Comparison of ENCODE assay signal across 19 mouse cellular contexts in the genomic region with DNA sequence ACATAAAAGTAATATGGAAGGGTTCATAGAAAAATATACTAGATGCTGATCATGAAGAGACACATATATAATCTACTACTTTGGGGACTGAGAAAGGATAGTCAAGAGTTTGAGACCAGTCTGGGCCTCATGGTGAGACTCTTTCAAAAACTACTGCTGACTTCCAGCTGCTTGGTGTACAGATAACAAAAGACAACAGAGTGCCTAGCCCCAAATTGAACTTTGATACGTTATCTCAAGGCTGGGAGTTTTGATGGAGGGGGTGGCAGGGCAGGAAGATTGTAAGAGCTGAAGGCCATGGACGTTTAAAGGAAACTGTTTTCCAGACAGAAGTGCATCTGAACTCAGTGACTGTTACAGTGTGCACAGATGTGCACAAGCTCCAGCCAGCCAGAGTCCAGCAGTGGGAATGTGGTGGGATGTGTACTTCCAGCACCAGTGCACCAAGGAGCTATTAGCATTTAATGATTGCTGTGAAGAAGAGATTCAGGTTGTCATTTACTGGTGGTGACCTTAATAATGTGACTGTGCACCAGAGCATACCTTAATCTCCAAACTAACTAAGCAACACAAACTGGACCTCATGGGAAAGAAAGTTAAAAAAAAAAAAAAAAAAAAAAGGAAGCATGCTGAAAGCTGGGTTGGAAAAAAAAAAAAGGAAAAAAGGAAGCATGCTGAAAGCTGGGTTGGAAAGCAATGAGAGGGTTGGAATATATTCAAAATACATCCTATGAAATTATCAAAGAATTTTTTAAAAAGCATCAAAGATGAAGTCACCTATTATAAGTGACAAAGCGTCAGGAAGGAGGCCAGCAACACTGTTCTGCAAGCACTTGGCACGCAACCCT. TPM values are rescaled to one million over a fixed set of nuclear protein-coding genes. Genes with fewer than 3 reads are reported as not detected.
DNase-seq lines count a peak whose midpoint lies in the region; ATAC-seq and TF ChIP-seq lines count a peak whose summit lies in the region.
"Had no signal": no experiment of that assay in that cellular context is flagged by ENCODE, and none has a peak within 500 bp of the region (broad histone marks: within the 10 kb centered on the region; RNA-seq: fewer than 3 reads in every experiment).

No protein-coding gene starts in this region.

- no peak for TF ChIP-seq CTCF in heart, adult 2 months (IDR thresholded peaks at IDR 0.05)

- TF ChIP-seq POLR2A in heart, adult 2 months (IDR thresholded peaks at IDR 0.05; ENCODE audit: insufficient read depth, low read depth, low read length) = no peak

- H3K9ac ChIP-seq in heart, embryonic 11.5 days (ENCODE audit: low read depth, low read length) = no peak overlapping the region
- no peak overlapping the region for H3K9ac ChIP-seq in heart, adult 2 months (ENCODE audit: low read depth, low read length)
- H3K9ac ChIP-seq in liver, embryonic 11.5 days (ENCODE audit: low read depth, low read length) = no peak overlapping the region
- H3K9ac ChIP-seq: forebrain, postnatal 0 days; limb, embryonic 12.5 days; lung, embryonic 15.5 days had no signal

- H3K79me2 ChIP-seq in heart, adult 2 months (replicated peaks; ENCODE audit: control insufficient read depth, insufficient read depth, low read length) = no peaks in the 10 kb centered on the region

- 0 out of 2 replicates have a peak overlapping the region, but pooled peaks have one; percentile 29 for H3K27ac ChIP-seq in heart, embryonic 11.5 days (ENCODE audit: low read depth, low read length)
- H3K27ac ChIP-seq in heart, adult 2 months = no peak overlapping the region
- no peak overlapping the region for H3K27ac ChIP-seq in liver, embryonic 11.5 days (ENCODE audit: low read depth, low read length)
- H3K27ac ChIP-seq: forebrain, embryonic 10.5 days; hindbrain, embryonic 10.5 days; hindbrain, postnatal 0 days; limb, embryonic 12.5 days; lung, embryonic 15.5 days had no signal

- intact Hi-C loops in heart, adult 2 months (cut with DNase I) = no loop called here

- no peaks in the 10 kb centered on the region for H3K36me3 ChIP-seq in heart, embryonic 11.5 days (ENCODE audit: control insufficient read depth, insufficient read depth, low read length)
- H3K36me3 ChIP-seq in heart, adult 2 months (ENCODE audit: control insufficient read depth, insufficient read depth, low read length) = no peaks in the 10 kb centered on the region
- H3K36me3 ChIP-seq in liver, embryonic 11.5 days (ENCODE audit: control insufficient read depth, insufficient read depth, low read length) = no peaks in the 10 kb centered on the region

- no peak for TF ChIP-seq EP300 in heart, adult 2 months (IDR thresholded peaks at IDR 0.05; ENCODE audit: insufficient read depth, low read depth, low read length)

- DNase-seq in heart, adult 2 months = no peak
- peak; percentile 21 for DNase-seq in lung, postnatal 36 days
- no peak for DNase-seq in lung, postnatal 4 days
- no peak for DNase-seq in liver, embryonic 11.5 days (ENCODE audit: low spot score)
- no peak for DNase-seq in cerebellum, postnatal 10 days
- no peak for DNase-seq in frontal cortex, postnatal 14 days (ENCODE audit: low spot score in 2 of 2)
- DNase-seq: adrenal gland, postnatal 14 days; forebrain, postnatal 0 days; kidney, adult 9 months; thymus, postnatal 25 days had no signal

- peak overlapping the region; percentile 14; the same call in 1 of the 2 replicates for H3K4me2 ChIP-seq in heart, embryonic 11.5 days
- H3K4me2 ChIP-seq in liver, embryonic 11.5 days = peak overlapping the region; percentile 37
- H3K4me2 ChIP-seq: limb, embryonic 12.5 days; lung, embryonic 15.5 days had no signal

- no peaks in the 10 kb centered on the region for H3K27me3 ChIP-seq in heart, embryonic 11.5 days (ENCODE audit: control insufficient read depth, insufficient read depth, low read length)
- no peaks in the 10 kb centered on the region for H3K27me3 ChIP-seq in heart, adult 2 months (ENCODE audit: control insufficient read depth, insufficient read depth, low read length)
- no peaks in the 10 kb centered on the region for H3K27me3 ChIP-seq in liver, embryonic 11.5 days (replicated peaks; ENCODE audit: control insufficient read depth, insufficient read depth, low read length)
- H3K27me3 ChIP-seq: limb, embryonic 12.5 days; lung, embryonic 15.5 days had no signal

- no peak overlapping the region for H3K4me3 ChIP-seq in heart, embryonic 11.5 days (ENCODE audit: low read depth, low read length)
- H3K4me3 ChIP-seq in heart, adult 2 months = no peak overlapping the region
- no peak overlapping the region for H3K4me3 ChIP-seq in liver, embryonic 11.5 days (ENCODE audit: low read depth, low read length)
- H3K4me3 ChIP-seq: forebrain, embryonic 10.5 days; hindbrain, embryonic 10.5 days; limb, embryonic 12.5 days; lung, embryonic 15.5 days had no signal

- H3K9me3 ChIP-seq in heart, embryonic 11.5 days (replicated peaks; ENCODE audit: control insufficient read depth, low read length) = no peaks in the 10 kb centered on the region
- no peaks in the 10 kb centered on the region for H3K9me3 ChIP-seq in liver, embryonic 11.5 days (ENCODE audit: control insufficient read depth, low read length)
- H3K9me3 ChIP-seq: forebrain, embryonic 10.5 days; hindbrain, embryonic 10.5 days; limb, embryonic 12.5 days; lung, embryonic 15.5 days had no signal

- ATAC-seq in heart, embryonic 11.5 days (replicated peaks; ENCODE audit: insufficient number of reproducible peaks, low FRiP score, low TSS enrichment) = no peak; the same call in 1 of the 2 replicates
- peak; percentile 71 for ATAC-seq in liver, embryonic 11.5 days (replicated peaks; ENCODE audit: low FRiP score)
- peak; percentile 54 for ATAC-seq in megakaryocyte-erythroid progenitor cell, adult 5-6 weeks (replicated peaks; ENCODE audit: low FRiP score, low TSS enrichment, poor library complexity, severe bottlenecking)
- ATAC-seq: activated CD4-positive, CD25-positive, alpha-beta regulatory T cell, adult 4 months; CD4-positive, CD25-positive, alpha-beta regulatory T cell, adult 4 months; forebrain, postnatal 0 days; hindbrain, postnatal 0 days had no signal

- H3K4me1 ChIP-seq in heart, embryonic 11.5 days (ENCODE audit: control insufficient read depth, insufficient read depth, low read length) = peaks cover 7% of the 10 kb centered on the region
- no peaks in the 10 kb centered on the region; the same call in 1 of the 2 replicates for H3K4me1 ChIP-seq in heart, adult 2 months (ENCODE audit: control insufficient read depth, insufficient read depth, low read length)
- H3K4me1 ChIP-seq in liver, embryonic 11.5 days (replicated peaks; ENCODE audit: control insufficient read depth, insufficient read depth, low read length) = peaks cover 12% of the 10 kb centered on the region
- H3K4me1 ChIP-seq: forebrain, embryonic 10.5 days; hindbrain, embryonic 10.5 days; limb, embryonic 12.5 days; lung, embryonic 15.5 days had no signal

- WGBS in heart, embryonic 11.5 days (ENCODE audit: insufficient replicate concordance) = 49% methylated on average over 4 of the region's 4 CpGs
- WGBS in heart, adult 2 months = 57% methylated on average over 4 of the region's 4 CpGs
- WGBS in liver, embryonic 11.5 days = 51% methylated on average over 4 of the region's 4 CpGs

RNA-seq across cellular contexts. Expression of a gene that starts 35.6 kb away (rescaled TPM):
- polyA plus RNA-seq in heart, embryonic 11.5 days (2014; fragmentation: Nextera tagmentation; extraction: Ambion mirVana) = 92.1 and 101 TPM in 2 replicates
- 10 to 100 TPM; 63.6 to 68.4 TPM for total RNA-seq in heart, adult 2 months (2021)
- polyA plus RNA-seq in heart, adult 2 months (2012; rRNA removed) = 82.1 and 135 TPM in 2 replicates
- 82.2 and 84.8 TPM in 2 replicates for polyA plus RNA-seq in liver, embryonic 11.5 days (2014; fragmentation: Nextera tagmentation; extraction: Ambion mirVana)
- total RNA-seq in megakaryocyte-erythroid progenitor cell, adult 5-6 weeks (2014; fragmentation: Nextera tagmentation) = 77.4 and 77.7 TPM in 2 replicates
- total RNA-seq in megakaryocyte-erythroid progenitor cell, adult 5-6 weeks (2017) = 79.5 and 97.8 TPM in 2 replicates

RNA-seq across cellular contexts. Expression of a gene that starts 46.7 kb away (rescaled TPM):
- polyA plus RNA-seq in heart, embryonic 11.5 days (2014; fragmentation: Nextera tagmentation; extraction: Ambion mirVana) = 30.8 and 35.0 TPM in 2 replicates
- 1 to 10 TPM; 3.9 to 4.4 TPM for total RNA-seq in heart, adult 2 months (2021)
- polyA plus RNA-seq in heart, adult 2 months (2012; rRNA removed) = 1.2 and 2.7 TPM in 2 replicates
- polyA plus RNA-seq in liver, embryonic 11.5 days (2014; fragmentation: Nextera tagmentation; extraction: Ambion mirVana) = 38.5 and 47.1 TPM in 2 replicates
- 17.0 and 20.8 TPM in 2 replicates for total RNA-seq in megakaryocyte-erythroid progenitor cell, adult 5-6 weeks (2014; fragmentation: Nextera tagmentation)
- 20.1 and 27.8 TPM in 2 replicates for total RNA-seq in megakaryocyte-erythroid progenitor cell, adult 5-6 weeks (2017)
